Mouse (Mus musculus): ENCODE data around the gene Vps18. TPM values are rescaled to one million over a fixed set of nuclear protein-coding genes. Genes with fewer than 3 reads are reported as not detected.

The Vps18 gene
- 14.8 and 23.0 TPM in 2 replicates for total RNA-seq (2017)

DNA sequence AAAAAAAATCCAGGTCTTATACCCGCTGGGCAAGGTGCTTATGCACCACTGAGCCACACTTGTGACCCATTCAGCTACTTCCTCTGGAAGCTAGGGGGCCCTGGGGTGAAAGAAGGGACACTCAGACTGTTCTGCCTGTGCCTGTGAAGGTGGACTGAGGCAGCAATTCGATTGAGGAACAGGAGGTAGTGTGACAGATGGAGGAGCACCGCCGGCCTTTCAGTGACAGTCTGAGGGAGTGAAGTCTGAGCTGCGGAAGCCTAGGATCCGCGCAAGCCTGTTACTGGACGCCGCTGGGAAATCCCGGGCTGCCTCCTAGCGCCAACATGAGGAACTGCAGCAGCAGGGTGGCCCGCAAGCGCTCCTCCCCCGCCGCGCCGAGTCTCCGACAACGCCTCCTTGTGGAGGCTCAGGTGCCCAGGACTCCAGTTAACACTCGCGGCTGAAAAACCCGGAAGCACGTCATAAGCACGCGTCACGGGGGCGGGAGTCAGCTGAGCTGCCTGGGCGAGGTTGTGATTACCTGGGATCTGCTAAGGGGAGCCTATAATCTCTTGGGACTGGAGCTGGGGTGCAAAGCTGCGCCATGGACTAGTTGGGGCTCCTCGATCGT is at the start of gene Vps18:
TSS of gene Vps18 (plus strand) at position 471 of the 613 bp plus-strand sequence.
- ATAC-seq (replicated peaks in 1 of 2; ENCODE audit: insufficient read depth in 1 of 2, low FRiP score in 2 of 2, low TSS enrichment in 1 of 2, low read depth in 1 of 2, poor library complexity in 2 of 2, severe bottlenecking in 2 of 2): peak; percentile 96 to 97

GRCm38 (mm10) chr2:119240075-119240818 is 48.3 kb upstream of the Vps18 start:
- peak; percentile 57 to 58; a peak in 3 of 4 replicates for ATAC-seq (replicated peaks in 1 of 2; ENCODE audit: insufficient read depth in 1 of 2, low FRiP score in 2 of 2, low TSS enrichment in 1 of 2, low read depth in 1 of 2, poor library complexity in 2 of 2, severe bottlenecking in 2 of 2)

DNA sequence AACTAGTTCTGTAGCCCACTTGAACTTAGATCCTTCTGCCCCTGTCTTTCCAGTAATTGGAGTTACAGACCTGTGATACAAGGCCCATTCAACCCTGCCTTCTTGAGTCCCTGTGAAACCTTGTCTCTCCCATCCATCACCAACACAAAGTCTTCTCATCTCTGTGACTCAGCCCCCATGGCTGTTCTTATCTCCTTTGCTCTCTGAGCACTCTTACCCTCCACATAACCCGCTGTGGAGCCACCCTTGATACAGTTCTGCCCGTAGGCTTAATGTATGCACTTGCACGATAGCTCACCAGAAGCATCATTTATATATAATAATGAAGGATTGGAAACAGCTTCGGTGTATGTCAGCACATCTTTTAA is 47.7 kb upstream of the Vps18 start:
- ATAC-seq (replicated peaks in 1 of 2; ENCODE audit: insufficient read depth in 1 of 2, low FRiP score in 2 of 2, low TSS enrichment in 1 of 2, low read depth in 1 of 2, poor library complexity in 2 of 2, severe bottlenecking in 2 of 2): no peak

DNA sequence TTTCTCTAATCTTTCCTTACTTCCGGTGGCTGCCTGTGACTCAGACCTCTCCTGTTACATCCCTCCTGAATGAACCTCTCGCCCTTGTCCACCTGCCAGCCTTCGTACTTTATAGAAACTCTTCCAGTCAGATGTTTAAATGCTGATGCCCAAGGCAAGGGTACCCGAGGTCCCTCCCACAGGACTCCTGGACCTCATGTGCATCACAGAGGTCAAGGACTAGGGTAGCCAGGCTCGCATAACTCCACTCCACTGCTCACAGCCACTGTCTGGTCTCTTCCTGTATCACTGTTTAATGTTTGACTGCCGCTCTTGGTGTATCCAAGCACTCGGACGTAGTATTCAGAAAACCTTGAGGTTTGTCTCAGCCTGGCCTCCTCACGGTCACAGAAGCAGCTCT is 46.0 kb upstream of the Vps18 start:
- ATAC-seq (replicated peaks in 1 of 2; ENCODE audit: insufficient read depth in 1 of 2, low FRiP score in 2 of 2, low TSS enrichment in 1 of 2, low read depth in 1 of 2, poor library complexity in 2 of 2, severe bottlenecking in 2 of 2): no peak

DNA sequence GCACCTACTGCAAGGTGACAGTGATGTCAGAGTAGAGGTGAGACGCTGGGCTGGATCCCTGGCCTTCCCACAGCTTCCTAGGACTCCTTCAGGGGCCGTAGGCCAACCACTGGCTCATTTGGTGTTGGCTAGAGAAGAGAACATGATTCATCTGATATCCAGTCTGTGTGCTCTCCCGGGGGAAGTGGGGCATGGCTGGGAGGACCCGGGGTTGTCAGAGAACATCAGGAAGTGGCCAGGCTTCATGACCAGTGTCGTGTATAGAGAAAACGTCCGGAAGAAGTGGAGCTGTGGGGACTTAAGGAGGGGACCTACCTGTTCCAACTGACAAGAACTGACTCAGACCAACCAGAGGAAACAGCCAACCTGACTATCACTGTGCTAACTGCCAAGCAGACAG is 43.3 kb upstream of the Vps18 start:
- ATAC-seq (replicated peaks in 1 of 2; ENCODE audit: insufficient read depth in 1 of 2, low FRiP score in 2 of 2, low TSS enrichment in 1 of 2, low read depth in 1 of 2, poor library complexity in 2 of 2, severe bottlenecking in 2 of 2): no peak

DNA sequence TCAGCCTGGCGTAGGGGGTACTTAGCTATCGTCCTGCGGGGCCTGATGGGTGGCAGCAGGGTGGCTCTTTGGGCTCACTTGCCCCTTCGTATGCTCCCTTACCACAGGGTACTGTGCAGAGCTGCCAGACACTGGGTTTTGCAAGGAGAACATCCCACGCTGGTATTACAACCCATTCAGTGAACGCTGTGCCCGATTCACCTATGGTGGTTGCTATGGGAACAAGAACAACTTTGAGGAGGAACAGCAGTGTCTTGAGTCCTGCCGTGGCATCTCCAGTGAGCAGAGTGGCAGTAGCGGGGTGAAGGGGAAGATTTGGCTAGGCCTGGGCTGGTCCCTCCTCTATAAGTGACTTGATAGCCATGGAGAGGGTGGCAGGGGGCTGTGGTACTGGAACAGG is 40.6 kb upstream of the Vps18 start:
- no peak for ATAC-seq (replicated peaks in 1 of 2; ENCODE audit: insufficient read depth in 1 of 2, low FRiP score in 2 of 2, low TSS enrichment in 1 of 2, low read depth in 1 of 2, poor library complexity in 2 of 2, severe bottlenecking in 2 of 2)

DNA sequence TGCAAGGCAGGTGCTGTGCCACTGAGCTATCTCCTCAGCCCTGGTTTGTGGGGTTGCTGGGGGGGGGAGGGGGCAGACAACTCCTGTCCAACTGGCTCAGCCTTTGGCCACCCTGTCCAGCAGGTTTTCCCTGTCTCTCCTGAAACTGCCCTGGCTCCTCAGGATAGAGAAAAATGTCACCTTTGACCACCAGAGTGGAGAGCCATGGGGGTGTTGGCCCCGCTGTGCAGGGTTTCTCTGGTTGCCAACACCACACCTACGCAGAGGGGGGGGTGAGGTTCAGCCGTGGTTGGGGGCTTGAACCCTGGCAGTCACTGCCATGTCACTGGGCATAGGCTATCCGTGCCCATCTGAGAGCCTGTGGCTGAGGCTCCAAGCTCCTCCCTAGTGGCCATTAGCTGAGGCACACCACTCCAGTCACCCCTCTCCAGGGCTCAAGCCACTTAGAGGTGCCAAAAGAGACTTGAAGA is 38.9 kb upstream of the Vps18 start:
- 0 out of 4 replicates have a peak, but pooled peaks of 1 of the 2 experiments have one; percentile 43 for ATAC-seq (replicated peaks in 1 of 2; ENCODE audit: insufficient read depth in 1 of 2, low FRiP score in 2 of 2, low TSS enrichment in 1 of 2, low read depth in 1 of 2, poor library complexity in 2 of 2, severe bottlenecking in 2 of 2)

DNA sequence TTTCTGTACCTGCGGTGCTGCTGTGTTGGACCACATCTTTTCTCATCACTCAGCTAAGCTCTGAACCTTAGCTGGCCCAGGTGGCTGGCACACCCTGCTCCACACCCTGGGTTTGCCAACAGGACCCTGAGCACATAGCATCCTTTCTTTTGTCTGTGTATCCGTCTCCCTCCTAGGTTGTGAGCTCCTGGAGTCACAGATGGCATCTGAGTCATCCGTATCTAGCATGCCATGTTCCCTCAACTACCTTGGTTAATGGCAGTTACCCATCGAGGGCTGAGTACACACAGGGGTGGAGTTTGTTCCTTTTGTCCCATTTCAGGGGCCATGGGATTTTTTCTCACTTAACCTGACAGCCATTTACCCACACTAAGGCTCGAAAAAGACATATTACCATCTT is 38.2 kb upstream of the Vps18 start:
- no peak for ATAC-seq (replicated peaks in 1 of 2; ENCODE audit: insufficient read depth in 1 of 2, low FRiP score in 2 of 2, low TSS enrichment in 1 of 2, low read depth in 1 of 2, poor library complexity in 2 of 2, severe bottlenecking in 2 of 2)

GRCm38 (mm10) chr2:119250826-119251478 is 37.6 kb upstream of the Vps18 start:
- ATAC-seq (replicated peaks in 1 of 2; ENCODE audit: insufficient read depth in 1 of 2, low FRiP score in 2 of 2, low TSS enrichment in 1 of 2, low read depth in 1 of 2, poor library complexity in 2 of 2, severe bottlenecking in 2 of 2): peak; percentile 89 to 90

GRCm38 (mm10) chr2:119254976-119255375 is 33.6 kb upstream of the Vps18 start:
- no peak for ATAC-seq (replicated peaks in 1 of 2; ENCODE audit: insufficient read depth in 1 of 2, low FRiP score in 2 of 2, low TSS enrichment in 1 of 2, low read depth in 1 of 2, poor library complexity in 2 of 2, severe bottlenecking in 2 of 2)

GRCm38 (mm10) chr2:119260518-119260917 is 28.0 kb upstream of the Vps18 start:
- no peak for ATAC-seq (replicated peaks in 1 of 2; ENCODE audit: insufficient read depth in 1 of 2, low FRiP score in 2 of 2, low TSS enrichment in 1 of 2, low read depth in 1 of 2, poor library complexity in 2 of 2, severe bottlenecking in 2 of 2)

GRCm38 (mm10) chr2:119261326-119261725 is 27.2 kb upstream of the Vps18 start:
- no peak for ATAC-seq (replicated peaks in 1 of 2; ENCODE audit: insufficient read depth in 1 of 2, low FRiP score in 2 of 2, low TSS enrichment in 1 of 2, low read depth in 1 of 2, poor library complexity in 2 of 2, severe bottlenecking in 2 of 2)

- peak; percentile 94 to 98 for ATAC-seq (replicated peaks in 1 of 2; ENCODE audit: insufficient read depth in 1 of 2, low FRiP score in 2 of 2, low TSS enrichment in 1 of 2, low read depth in 1 of 2, poor library complexity in 2 of 2, severe bottlenecking in 2 of 2)
Measured at GRCm38 (mm10) chr2:119262978-119263377, 25.6 kb upstream of the Vps18 start.

GRCm38 (mm10) chr2:119263813-119264212 is 24.7 kb upstream of the Vps18 start:
- ATAC-seq (replicated peaks in 1 of 2; ENCODE audit: insufficient read depth in 1 of 2, low FRiP score in 2 of 2, low TSS enrichment in 1 of 2, low read depth in 1 of 2, poor library complexity in 2 of 2, severe bottlenecking in 2 of 2): no peak

- no peak for ATAC-seq (replicated peaks in 1 of 2; ENCODE audit: insufficient read depth in 1 of 2, low FRiP score in 2 of 2, low TSS enrichment in 1 of 2, low read depth in 1 of 2, poor library complexity in 2 of 2, severe bottlenecking in 2 of 2)
Measured at GRCm38 (mm10) chr2:119270286-119270642, 18.3 kb upstream of the Vps18 start.

DNA sequence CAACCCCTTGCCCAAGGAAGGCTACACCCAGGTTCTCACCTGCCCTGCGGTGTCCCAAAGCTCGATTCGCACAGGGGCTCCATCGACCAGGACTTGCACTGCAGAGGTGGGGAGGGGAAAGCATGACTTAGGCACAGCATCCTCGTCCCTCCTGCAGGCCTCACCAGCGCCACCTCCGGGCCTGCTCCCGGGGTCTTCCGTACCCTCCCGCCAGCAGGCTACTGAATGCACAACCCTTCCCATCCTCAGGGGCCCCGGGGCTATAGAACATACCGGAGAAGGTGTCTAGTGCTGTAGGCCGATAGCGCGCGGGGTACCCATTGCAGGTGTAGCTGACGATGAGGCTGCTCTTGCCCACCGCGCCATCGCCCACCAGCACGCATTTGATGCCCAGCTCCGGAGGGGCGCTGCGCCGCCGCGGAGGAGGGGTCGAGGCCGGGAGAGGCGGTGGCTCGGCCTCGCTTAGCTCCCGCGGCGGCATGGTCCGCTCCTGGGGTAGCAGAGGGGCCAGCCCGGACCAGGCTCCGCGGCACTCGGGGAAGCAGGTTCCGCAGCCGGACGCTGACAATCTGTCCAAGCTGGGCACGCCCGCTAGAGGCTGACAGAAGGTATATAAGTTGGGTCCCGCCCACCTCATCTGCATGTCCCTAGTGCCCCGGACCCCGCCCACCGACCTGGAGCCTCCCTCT is 17.8 kb upstream of the Vps18 start, which contains the start of gene Rhov:
TSS of gene Rhov (minus strand) at position 630 of the 689 bp plus-strand sequence.
- peak; percentile 90 to 92 for ATAC-seq (replicated peaks in 1 of 2; ENCODE audit: insufficient read depth in 1 of 2, low FRiP score in 2 of 2, low TSS enrichment in 1 of 2, low read depth in 1 of 2, poor library complexity in 2 of 2, severe bottlenecking in 2 of 2)

DNA sequence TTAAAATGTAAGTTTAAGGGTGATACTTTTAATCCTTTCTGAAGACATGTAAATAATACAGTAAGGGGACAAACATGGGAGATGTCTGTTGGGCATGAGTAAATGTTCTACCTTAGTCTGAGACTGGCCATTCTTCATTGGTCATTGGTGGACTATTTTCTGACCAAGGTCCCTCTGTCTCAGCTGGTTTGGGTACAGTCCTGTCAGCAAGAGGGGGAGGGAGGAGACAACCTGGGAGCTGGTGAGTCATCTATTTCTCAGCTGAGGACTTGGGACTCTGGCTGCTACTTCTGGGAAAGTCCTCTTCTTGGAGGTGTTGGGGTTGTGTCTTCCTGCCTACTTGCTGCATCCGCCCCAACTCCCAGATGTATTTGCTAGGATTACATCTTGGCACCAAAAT is 14.4 kb upstream of the Vps18 start:
- ATAC-seq (replicated peaks in 1 of 2; ENCODE audit: insufficient read depth in 1 of 2, low FRiP score in 2 of 2, low TSS enrichment in 1 of 2, low read depth in 1 of 2, poor library complexity in 2 of 2, severe bottlenecking in 2 of 2): no peak

GRCm38 (mm10) chr2:119276926-119277325 is 11.6 kb upstream of the Vps18 start:
- no peak for ATAC-seq (replicated peaks in 1 of 2; ENCODE audit: insufficient read depth in 1 of 2, low FRiP score in 2 of 2, low TSS enrichment in 1 of 2, low read depth in 1 of 2, poor library complexity in 2 of 2, severe bottlenecking in 2 of 2)

Data from hematopoietic stem cell, adult 5-6 weeks (primary cell).